Mouse (Mus musculus): ENCODE results near the gene Tmem229b.
A peak's percentile ranks its signal among the peaks of the same experiment; 100 is the strongest.
"Not testable (repeated sequence)": the region's sequence is repeated elsewhere in the genome, so short reads cannot be mapped to it uniquely, and the experiment has no call there.

The Tmem229b gene

DNA sequence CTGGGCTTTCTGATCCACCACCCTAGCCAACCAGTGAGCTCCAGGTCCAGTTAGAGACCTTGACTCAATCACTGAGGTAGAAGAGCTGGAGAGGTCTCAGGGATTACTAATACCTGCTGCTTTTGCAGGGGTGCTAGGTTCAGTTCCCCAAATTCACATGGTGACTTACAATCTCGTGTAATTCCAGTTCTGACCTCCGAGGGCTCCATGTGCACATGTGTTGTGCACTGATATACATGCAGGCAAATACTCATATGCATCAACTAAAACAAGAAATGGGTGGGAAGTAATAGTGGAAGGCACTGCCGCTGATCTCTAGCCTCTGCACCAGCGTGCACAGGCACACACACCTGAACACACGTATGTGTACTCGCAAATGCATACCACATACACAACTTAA lies 60.3 kb downstream of the Tmem229b start:
- DNase-seq, result no peak

DNA sequence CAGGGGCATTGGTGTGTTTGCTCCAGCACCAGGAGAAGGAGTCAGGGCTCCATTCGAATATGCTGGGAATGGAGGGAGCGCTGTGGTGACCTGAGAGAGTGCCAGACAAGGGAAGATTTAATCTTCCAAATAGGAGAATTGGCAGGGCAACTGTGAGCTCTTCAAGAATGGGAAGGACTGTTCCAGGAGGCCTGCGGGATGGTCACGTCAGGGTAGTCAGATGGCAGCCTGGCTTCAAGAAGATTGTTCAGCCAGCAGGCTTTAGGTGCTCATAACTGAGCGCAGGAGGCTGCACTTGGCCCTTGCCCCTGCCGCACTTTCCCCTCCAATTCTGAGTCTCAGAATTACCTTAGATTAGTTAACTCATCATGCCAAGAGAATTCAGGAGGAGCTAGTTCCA lies 64.5 kb downstream of the Tmem229b start:
- no peak for DNase-seq

DNA sequence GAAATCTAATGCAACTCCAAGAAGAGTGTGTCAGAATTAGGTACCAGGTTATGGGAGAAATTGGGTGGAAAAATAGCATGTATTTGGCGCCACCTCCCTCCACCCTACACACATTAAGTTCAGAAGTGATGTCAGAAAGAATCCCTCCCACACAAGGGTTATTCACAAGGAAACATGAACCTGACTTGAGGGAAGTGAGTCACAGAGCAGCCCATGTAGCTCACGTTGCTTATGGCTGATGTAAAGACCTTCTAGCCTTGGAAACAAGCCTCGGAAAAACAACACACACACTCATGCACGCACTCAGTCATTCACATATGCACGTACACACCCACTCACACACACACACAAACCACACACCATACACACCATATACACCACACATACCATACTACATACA lies 67.3 kb downstream of the Tmem229b start:
- DNase-seq, result no peak

DNA sequence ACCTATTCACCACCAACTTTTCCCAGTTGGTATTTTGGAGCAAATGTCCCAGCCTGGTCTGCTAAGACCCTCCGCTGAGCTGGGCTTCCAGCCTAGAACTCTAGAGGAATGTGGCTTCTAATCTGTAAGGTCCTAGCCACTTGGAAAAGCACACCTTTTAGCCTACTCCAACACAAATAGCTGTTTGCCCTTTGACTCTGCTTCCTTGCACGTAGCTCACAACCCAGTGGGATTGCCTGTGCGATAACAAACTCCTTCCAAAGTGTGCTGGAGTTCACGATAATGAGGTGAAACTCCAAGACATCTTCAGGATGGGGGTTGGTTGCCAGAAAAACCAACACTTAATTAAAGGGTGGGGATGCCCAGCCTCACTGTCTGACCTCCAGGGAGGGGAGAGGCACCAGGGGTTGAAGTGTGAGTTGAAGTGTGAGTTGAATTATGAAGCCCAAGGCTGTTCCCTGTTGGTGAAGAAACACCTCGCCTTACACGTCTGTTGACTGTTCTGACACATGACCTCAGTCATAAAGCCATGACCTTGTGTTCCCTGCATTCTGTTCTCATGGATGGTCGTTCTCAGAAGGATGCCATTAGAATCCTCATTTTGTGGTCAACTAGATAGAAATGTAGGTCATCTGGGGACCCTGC lies 67.9 kb downstream of the Tmem229b start:
- DNase-seq, result no peak

DNA sequence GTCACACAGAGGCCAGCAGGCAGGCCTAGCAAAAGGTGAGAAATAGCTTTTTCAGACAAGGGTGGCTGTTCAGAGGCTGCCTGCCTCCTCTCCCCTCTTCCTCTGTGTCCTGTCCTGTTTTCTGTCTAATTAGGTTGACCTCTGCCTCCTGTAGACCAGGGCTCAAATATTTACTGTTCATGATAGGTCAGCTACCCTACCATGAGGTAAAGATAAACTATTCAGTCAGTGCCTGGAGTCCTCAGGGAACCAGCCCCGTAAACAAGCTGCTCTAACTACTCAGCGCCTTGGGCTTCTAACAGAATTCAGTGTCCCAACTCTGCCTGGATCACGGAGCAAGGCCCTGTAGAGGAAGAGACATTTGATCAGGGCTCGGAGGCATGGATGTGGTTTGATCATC lies 70.9 kb downstream of the Tmem229b start:
- DNase-seq, result no peak

DNA sequence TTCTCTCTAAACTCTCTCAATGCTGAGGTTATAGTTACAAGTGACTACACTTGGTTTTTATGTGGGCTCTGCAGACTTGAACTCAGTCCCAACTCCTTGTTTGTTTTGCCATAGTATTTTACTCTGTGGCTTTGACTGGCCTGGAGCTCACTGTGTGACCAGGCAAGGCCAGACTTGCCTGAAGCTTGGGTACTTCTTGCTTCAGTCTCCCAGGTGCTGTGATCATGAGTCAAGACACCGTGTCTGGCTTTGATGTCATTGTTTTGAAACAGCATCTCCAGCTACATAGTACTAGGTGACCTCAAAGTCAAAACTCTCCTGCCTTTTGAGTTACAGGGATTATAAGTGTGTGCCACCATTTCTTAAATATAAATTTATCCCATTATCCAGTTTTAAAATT lies 77.5 kb downstream of the Tmem229b start:
- no peak for DNase-seq

DNA sequence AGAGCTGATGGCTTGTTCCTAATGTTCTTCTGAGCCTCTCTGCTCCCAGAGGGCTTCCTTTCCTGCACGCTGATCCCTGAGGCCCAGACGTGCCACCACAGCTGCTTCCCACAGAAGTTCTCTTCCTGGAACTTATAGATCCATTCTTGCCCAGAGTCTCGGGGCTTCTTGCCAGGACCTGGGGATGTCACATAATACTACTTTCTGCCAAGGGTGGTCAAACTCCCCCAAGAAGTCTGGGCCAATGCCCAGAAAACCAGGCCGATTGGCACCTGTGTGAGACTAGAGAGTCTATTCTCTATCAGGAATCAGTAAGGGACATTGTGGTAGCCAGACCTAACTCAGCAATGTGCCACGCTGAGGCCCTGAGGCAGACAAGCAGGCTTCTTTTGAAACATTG lies 80.1 kb downstream of the Tmem229b start:
- no peak for DNase-seq

DNA sequence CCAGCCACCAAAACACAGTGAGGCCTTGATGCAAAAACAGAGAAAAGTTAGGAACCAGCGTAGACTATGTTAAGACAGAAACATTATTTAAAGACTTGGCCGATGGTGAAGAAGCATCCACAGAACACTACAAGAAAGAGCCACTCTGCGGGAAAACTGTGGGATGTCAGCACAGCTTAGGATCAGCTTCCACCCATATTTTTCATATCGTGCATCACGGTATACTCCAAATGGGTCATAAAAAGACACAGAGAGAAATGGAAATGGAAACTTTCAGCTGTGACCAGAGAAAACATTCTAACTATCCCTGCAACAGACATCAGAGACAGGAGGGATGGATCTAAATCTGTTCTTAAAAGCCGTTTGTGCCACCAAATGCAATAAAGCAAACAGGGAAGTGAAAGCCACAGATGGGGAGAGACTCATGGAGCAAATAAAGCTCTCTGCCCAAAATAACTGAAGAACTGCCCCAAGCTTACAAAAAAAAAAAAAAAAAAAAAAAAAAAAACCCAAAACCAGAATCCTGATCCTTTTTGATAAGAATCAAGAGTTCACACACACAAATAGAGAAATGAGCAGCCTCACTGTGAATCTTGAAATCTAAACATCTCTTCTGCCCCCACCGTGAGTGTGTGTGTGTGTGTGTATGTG lies 83.8 kb downstream of the Tmem229b start:
- DNase-seq, result no peak

DNA sequence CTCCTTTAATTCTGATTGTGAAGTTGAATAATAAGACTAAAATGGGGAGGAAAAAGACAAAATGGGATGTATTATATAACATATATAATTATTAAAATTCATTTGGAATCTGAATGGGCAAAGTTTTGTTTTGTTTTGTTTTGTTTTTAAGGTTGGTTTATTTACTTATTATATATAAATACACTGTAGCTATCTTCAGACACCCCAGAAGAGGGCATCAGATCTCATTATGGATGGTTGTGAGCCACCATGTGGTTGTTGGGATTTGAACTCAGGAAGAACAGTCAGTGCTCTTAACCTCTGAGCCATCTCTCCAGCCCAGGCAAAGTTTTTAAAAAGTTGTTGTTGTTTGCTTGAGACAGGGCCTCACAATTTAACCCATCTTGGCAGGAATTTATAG lies 84.5 kb downstream of the Tmem229b start:
- not testable (repeated sequence) for DNase-seq

DNA sequence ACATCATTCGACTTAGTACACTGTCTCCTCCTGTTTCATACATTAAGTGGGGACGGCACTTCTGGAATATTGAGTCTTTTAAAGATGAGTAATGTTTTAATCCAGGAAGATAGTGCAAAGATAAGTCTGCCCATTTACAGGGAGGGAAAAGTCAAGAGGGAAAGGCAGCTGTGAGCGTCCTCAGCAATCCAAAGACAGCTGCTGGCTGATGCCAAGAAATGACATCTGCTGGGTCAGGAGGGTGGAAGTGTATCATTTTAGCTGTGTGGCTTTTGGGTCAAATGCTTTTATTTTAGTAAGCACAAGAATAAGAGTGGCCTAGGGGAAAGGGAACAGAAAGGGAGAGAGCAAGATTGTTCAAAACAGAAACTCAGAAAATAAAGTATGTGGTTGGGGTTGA lies 85.4 kb downstream of the Tmem229b start:
- DNase-seq, result no peak

DNA sequence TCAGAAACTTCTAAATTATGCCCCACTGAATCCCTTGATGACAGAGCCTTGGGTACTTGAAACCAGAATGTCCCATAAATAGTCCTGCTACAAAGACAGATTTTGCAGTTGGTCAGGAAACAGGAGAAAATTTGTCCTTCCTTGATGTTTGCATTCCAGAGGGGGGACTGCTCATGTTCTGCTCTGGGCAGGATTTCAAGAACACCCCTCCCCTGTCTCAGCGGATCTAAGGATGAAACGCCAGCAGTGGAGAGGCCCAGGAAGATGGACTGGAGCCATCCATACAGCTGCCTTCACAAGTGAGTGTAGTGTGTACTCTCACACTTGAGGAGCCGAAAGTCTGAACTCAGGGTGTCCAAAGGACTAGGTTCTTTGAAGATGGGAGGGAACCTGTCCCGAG lies 86.0 kb downstream of the Tmem229b start:
- DNase-seq, result no peak

DNA sequence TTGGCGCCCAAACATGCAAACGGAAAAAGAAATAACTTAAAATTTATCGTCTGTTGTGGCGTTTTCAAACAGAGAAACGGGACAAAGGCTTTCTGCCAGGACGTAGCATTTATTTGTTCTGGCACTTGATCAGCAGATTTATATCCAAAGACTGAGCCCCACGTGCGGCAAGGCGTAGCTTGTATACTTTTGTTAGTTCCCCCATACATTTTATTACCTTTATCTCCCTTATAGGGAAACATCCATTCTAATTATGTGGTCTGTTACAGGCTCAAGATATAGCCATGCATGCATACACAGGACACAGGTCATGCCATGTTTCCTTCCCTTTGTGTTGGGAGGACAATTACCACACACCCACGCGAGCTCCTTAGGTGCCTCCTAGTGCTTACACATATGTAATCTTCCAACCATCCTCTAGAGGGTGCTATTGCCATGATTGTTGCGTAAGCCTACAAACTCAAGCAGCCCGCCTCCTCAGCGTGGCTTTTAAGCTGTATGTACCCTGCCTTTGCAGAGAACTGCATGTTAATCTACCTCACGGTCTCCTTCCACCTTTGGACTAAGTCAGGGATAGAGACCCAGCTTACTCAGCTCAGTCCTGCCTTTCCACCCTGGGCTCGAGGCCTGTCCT lies 88.2 kb downstream of the Tmem229b start:
- DNase-seq, result peak; percentile 55 to 67

DNA sequence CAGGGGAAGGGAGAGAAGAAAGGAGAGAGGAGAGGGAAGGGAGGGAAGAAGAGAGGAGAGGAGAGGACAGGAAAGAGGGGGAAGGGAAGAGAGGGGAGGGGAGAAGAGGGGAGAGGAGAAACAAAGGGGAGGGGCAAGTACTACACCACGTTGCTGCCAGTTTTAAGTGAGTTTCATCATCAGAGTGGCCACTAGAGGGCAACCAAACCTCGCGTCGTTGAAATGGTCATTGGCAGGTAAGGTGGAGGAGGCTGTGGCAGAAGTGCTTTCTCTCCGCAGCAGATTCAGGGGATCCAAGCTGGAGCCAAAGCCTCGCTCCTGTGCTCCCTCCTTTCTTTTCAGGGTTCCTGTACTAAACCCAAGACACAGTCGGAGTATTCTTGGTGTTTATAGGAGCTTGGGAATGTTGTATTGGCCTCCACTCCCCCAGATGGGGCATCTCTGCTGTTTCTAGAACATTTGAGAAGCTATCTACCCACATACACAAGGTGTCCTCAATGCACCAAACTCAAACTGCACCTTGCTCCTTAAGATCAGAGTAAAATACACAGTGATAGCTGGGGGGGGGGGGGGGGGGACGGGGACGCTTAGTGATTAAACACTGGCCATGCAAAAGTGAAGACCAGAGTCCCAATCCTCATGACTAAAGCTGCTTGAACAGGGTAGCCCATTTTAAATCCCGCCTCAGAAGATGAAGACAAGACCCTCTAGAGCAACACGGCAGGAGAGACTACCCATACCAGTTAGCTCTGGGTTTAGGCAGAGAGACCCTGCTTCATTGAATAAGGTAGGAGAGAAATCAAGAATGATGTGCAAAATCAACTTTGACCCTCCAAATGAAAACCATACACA lies 89.0 kb downstream of the Tmem229b start:
- DNase-seq, result peak; percentile 82 to 88

DNA sequence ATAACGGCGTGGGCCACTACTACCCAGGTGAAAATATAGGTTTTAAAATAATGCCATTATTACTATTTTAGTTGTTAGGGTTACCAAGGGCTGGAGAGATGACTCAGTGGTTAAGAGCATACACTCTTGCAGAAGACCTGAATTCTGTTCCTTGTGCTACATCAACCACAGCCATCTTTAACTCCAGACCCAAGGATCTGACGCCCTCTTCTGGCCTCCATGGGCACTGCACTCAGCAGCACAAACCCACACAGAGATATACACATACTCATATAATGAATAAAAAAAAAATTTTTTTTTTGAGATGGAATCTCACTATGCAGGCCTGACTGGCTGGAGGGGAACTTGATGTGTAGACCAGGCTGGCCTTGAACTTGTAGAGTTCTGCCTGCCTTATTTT lies 91.1 kb downstream of the Tmem229b start:
- DNase-seq, result no peak

DNA sequence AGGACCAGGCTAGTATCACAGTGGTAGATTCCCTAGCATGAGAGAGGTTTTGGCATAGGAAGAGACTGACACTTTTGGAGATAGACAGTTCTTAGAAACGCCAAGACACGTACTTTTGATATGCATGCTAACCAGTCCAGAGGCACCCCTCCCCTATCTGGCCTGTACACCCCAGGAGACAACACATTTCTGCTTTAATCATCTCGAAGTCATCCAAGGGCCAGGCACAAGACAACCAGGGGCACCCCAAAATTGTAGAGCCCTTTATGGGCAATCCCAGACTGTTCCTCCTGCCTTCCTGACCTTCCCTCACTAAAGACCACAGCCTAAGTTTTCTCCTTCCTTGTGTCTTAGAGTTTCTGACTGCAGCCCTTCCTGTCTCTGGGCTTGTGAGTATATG lies 91.9 kb downstream of the Tmem229b start:
- no peak for DNase-seq

DNA sequence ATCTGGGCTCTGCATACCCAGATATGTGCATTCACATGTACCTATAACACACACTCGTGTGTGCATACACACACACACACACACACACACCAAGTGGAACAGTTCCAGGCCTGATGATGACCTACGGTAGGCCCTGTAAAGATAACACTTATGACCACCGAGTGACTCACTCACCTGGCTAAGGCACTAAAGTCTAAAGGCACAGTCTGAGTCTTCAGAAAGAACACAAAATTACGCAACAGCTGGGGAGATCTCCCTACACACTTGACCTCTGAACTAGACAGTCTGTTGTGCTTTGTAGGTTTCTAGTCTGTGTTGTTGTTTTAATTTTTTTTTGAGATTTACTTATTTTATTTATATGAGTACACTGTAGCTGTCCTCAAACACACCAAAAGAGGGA lies 93.0 kb downstream of the Tmem229b start:
- no peak for DNase-seq
